Mouse (Mus musculus) CH12.LX (cell line): Measurements from ENCODE around the gene C1ql1. TPM values are rescaled to one million over a fixed set of nuclear protein-coding genes. Genes with fewer than 3 reads are reported as not detected.

Experiments used
- DNase-seq: peaks from one replicate; pipeline ENCODE4 v3.0.0-alpha.2; 2013; ENCODE audit errors: extremely low read depth
- H3K27ac ChIP-seq: 2 replicates; pipeline ENCODE4 v1.5.1; 2012; ENCODE audit warnings: low read depth, mild to moderate bottlenecking, control low read depth, moderate library complexity; ENCODE audit not compliant: insufficient read depth
- H3K27me3 ChIP-seq: replicated peaks from 2 replicates; pipeline ENCODE3; 2012; ENCODE audit warnings: inconsistent platforms
- H3K36me3 ChIP-seq, 2 experiments: replicated peaks in 1 of 2; 2 replicates each; pipeline versions ENCODE3 to v1.6.1; 2012; ENCODE audit warnings: inconsistent platforms in 1 of 2, low read length in 1 of 2, mild to moderate bottlenecking in 1 of 2, mixed read lengths in 1 of 2, moderate library complexity in 1 of 2; ENCODE audit not compliant: control insufficient read depth in 1 of 2, insufficient read depth in 1 of 2
- H3K4me1 ChIP-seq, 2 experiments: 2 replicates each; pipeline ENCODE4 v1.6.1; 2012; ENCODE audit warnings: inconsistent platforms in 1 of 2, moderate library complexity in 1 of 2; ENCODE audit not compliant: insufficient read depth in 2 of 2, control insufficient read depth in 1 of 2
- H3K4me2 ChIP-seq: 2 replicates; pipeline ENCODE4 v1.6.1; 2012; ENCODE audit warnings: low read depth, mild to moderate bottlenecking, control low read depth; ENCODE audit not compliant: poor library complexity, insufficient read depth, severe bottlenecking
- H3K4me3 ChIP-seq, 3 experiments: fragments of 150-350 bp in 1 of 3; sonication (generic) in 1 of 3; replicated peaks in 1 of 3; 2 replicates each; pipeline versions ENCODE3 to v1.5.1; 2011 to 2012; ENCODE audit warnings: low read depth in 2 of 3, low read length in 2 of 3, mild to moderate bottlenecking in 2 of 3, moderate library complexity in 2 of 3, control low read depth in 1 of 3, improper control_type of control experiment in 1 of 3, inconsistent platforms in 1 of 3, mixed read lengths in 1 of 3; ENCODE audit not compliant: poor library complexity in 1 of 3
- H3K79me2 ChIP-seq: replicated peaks from 2 replicates; pipeline ENCODE4 v1.6.1; 2012; ENCODE audit warnings: mild to moderate bottlenecking, moderate library complexity; ENCODE audit not compliant: control insufficient read depth, poor library complexity, insufficient read depth, severe bottlenecking; ENCODE audit errors: extremely low read depth
- H3K9ac ChIP-seq: 2 replicates; pipeline ENCODE4 v1.6.1; 2012; ENCODE audit warnings: low read depth, mild to moderate bottlenecking, control low read depth, moderate library complexity; ENCODE audit not compliant: insufficient read depth
- H3K9me3 ChIP-seq: replicated peaks from 2 replicates; pipeline ENCODE3; 2012; ENCODE audit warnings: low read length, inconsistent platforms, mixed read lengths
- BHLHE40 ChIP-seq: IDR thresholded peaks from 2 replicates; pipeline ENCODE4 v1.6.1; 2011; ENCODE audit warnings: mild to moderate bottlenecking, low read depth, low read length, improper control_type of control experiment
- CHD1 ChIP-seq: IDR thresholded peaks from 2 replicates; pipeline ENCODE4 v1.6.1; 2012; ENCODE audit warnings: low read depth, low read length, improper control_type of control experiment, inconsistent platforms
- CTCF ChIP-seq, 2 experiments: IDR thresholded peaks in 1 of 2; conservative IDR thresholded peaks in 1 of 2; 2 replicates each; pipeline ENCODE4 v1.5.1; 2011 to 2012; ENCODE audit warnings: low read depth in 2 of 2, low read length in 2 of 2, improper control_type of control experiment in 1 of 2, inconsistent platforms in 1 of 2, mild to moderate bottlenecking in 1 of 2, moderate library complexity in 1 of 2
- E2F4 ChIP-seq: IDR thresholded peaks from 2 replicates; pipeline ENCODE4 v1.6.1; 2011; ENCODE audit warnings: low read depth, low read length, improper control_type of control experiment; ENCODE audit not compliant: insufficient replicate concordance
- EP300 ChIP-seq: IDR thresholded peaks from 2 replicates; pipeline ENCODE4 v1.6.1; 2011; ENCODE audit warnings: low read length, improper control_type of control experiment
- HCFC1 ChIP-seq: IDR thresholded peaks from 2 replicates; pipeline ENCODE4 v1.6.1; 2012; ENCODE audit warnings: low read depth, mild to moderate bottlenecking, inconsistent platforms, low read length, improper control_type of control experiment
- IRF4 ChIP-seq: IDR thresholded peaks from 2 replicates; pipeline ENCODE4 v1.6.1; 2014; ENCODE audit warnings: low read depth, mild to moderate bottlenecking, inconsistent platforms, low read length, improper control_type of control experiment
- JUN ChIP-seq: IDR thresholded peaks from 2 replicates; pipeline ENCODE4 v1.6.1; 2011; ENCODE audit warnings: low read depth, mild to moderate bottlenecking, low read length, improper control_type of control experiment, moderate library complexity; ENCODE audit not compliant: insufficient read depth
- JUND ChIP-seq: conservative IDR thresholded peaks from 2 replicates; pipeline ENCODE4 v1.6.1; 2011; ENCODE audit warnings: low read depth, low read length, improper control_type of control experiment
- MAZ ChIP-seq: IDR thresholded peaks from 2 replicates; pipeline ENCODE4 v1.6.1; 2012; ENCODE audit warnings: low read depth, mild to moderate bottlenecking, inconsistent platforms, low read length, improper control_type of control experiment, moderate library complexity
- NELFE ChIP-seq: IDR thresholded peaks from 2 replicates; pipeline ENCODE4 v1.6.1; 2011; ENCODE audit warnings: low read depth, low read length, improper control_type of control experiment
- PAX5 ChIP-seq: IDR thresholded peaks from 2 replicates; pipeline ENCODE4 v1.6.1; 2012; ENCODE audit warnings: low read length, inconsistent platforms, mixed read lengths
- POLR2A ChIP-seq: IDR thresholded peaks from 2 replicates; pipeline ENCODE4 v1.6.1; 2011; ENCODE audit warnings: low read depth, mild to moderate bottlenecking, improper control_type of control experiment, low read length
- RAD21 ChIP-seq: IDR thresholded peaks from 2 replicates; pipeline ENCODE4 v1.6.1; 2011; ENCODE audit warnings: low read depth, mild to moderate bottlenecking, low read length, improper control_type of control experiment, moderate library complexity
- SIN3A ChIP-seq: IDR thresholded peaks from 2 replicates; pipeline ENCODE4 v1.6.1; 2012; ENCODE audit warnings: low read length, improper control_type of control experiment, inconsistent platforms
- TBP ChIP-seq: conservative IDR thresholded peaks from 2 replicates; pipeline ENCODE4 v1.6.1; 2011; ENCODE audit warnings: low read depth, low read length, improper control_type of control experiment
- UBTF ChIP-seq: IDR thresholded peaks from 2 replicates; pipeline ENCODE4 v1.6.1; 2012; ENCODE audit warnings: low read depth, mild to moderate bottlenecking, inconsistent platforms, low read length, improper control_type of control experiment, moderate library complexity
- ZNF384 ChIP-seq: IDR thresholded peaks from 2 replicates; pipeline ENCODE4 v1.6.1; 2012; ENCODE audit warnings: low read depth, low read length, improper control_type of control experiment, inconsistent platforms
- dilution Hi-C: fragments of 300-500 bp; cut with MboI; formaldehyde crosslinking; loops from 2 replicates; pipeline ENCODE4 v1.14.3; 2020; ENCODE audit warnings: low sequenced_read_pairs; ENCODE audit not compliant: extremely low pct_unique_long_range_greater_than_20kb, extremely low pct_ligation_motif_present
- in situ Hi-C: fragments of 300-500 bp; cut with MboI; formaldehyde crosslinking; loops from 3 replicates; pipeline ENCODE4 v1.14.3; 2019; ENCODE audit warnings: low sequenced_read_pairs, low pct_ligation_motif_present, low pct_unique_long_range_greater_than_20kb, mixed read lengths
- polyA plus RNA-seq: library from polyadenylated mRNA; unstranded; fragments of >175 nt; gene quantifications from 2 replicates; pipeline ENCODE4 v1.2.1, GENCODE M21; 2012; ENCODE audit warnings: low read depth; ENCODE audit not compliant: insufficient read length
- total RNA-seq, 2 experiments: library from RNA; depleted of rRNA; stranded (reverse); fragments of 300-350 nt in 1 of 2; fragments of >200 nt in 1 of 2; gene quantifications; 2 replicates each; pipeline ENCODE4 v1.2.3; 2012 to 2014

The C1ql1 gene
- total RNA-seq (2012; rRNA removed) (not detected in 2 replicates), total RNA-seq (2014; rRNA removed) (not detected in 2 replicates), polyA plus RNA-seq (not detected in 2 replicates)

- TF ChIP-seq CTCF (conservative IDR thresholded peaks at IDR 0.05 in 1 of 2, IDR thresholded peaks at IDR 0.05 in 1 of 2; ENCODE audit: low read depth in 2 of 2, low read length in 2 of 2) (no peak), E2F4 (no peak)
- DNase-seq, result no peak
- Histone ChIP-seq H3K27ac (no peak within 1 kb of the TSS), H3K9me3 (peaks cover 20% of the 10 kb centered on the region), H3K4me3 (no peak within 1 kb of the TSS), H3K79me2 (no peaks in the 10 kb centered on the region), H3K36me3 (no peaks in the 10 kb centered on the region), H3K9ac (no peak within 1 kb of the TSS), H3K27me3 (peaks cover 79% of the 10 kb centered on the region), H3K4me1 (peaks cover 2 to 8% of the 10 kb centered on the region in 2 experiments; a peak in 2 of 4 replicates), H3K4me2 (no peak within 1 kb of the TSS)
- dilution Hi-C loops (no loop called here), in situ Hi-C loops (no loop called here)
These were observed at the start of gene C1ql1 for GRCm38 (mm10) chr11:102946265-102946991. C1ql1 (minus strand) TSS chr11:102946688.

DNA sequence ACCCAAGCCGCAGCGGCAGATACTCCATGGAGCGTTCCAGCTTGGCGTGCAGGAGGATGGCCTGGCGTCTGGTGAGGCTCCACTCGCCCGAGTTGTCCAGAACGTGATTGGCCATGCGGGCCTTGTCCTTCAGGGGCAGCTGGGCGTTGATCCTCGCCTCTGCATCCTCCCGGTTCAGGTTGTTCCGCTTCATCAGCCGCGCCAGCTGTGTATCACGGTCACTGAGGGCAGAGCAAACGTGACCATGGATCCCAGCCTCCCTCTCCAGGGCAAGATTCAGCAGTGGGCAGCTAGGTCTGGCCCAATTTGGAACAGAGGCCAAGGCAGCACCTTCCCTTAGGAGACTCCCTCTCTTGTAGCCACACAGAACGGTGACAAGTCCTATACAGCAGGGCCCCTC is 48.5 kb upstream of the C1ql1 start:
- Histone ChIP-seq H3K4me3 (no peak overlapping the region), H3K4me2 (no peak overlapping the region), H3K36me3 (peaks cover 59 to 67% of the 10 kb centered on the region in 2 experiments), H3K9me3 (no peaks in the 10 kb centered on the region), H3K4me1 (no peaks in the 10 kb centered on the region), H3K79me2 (no peaks in the 10 kb centered on the region), H3K9ac (no peak overlapping the region), H3K27ac (no peak overlapping the region), H3K27me3 (peaks cover 2% of the 10 kb centered on the region)
- in situ Hi-C loops, result loop anchor here (5.0 kb wide), 1 partner anchor 98 kb away; no protein-coding TSS in a partner anchor
- TF ChIP-seq SIN3A, result no peak
- TF ChIP-seq CTCF (conservative IDR thresholded peaks at IDR 0.05 in 1 of 2, IDR thresholded peaks at IDR 0.05 in 1 of 2; ENCODE audit: low read depth in 2 of 2, low read length in 2 of 2), result no peak
- TF ChIP-seq PAX5, result no peak
- no peak for TF ChIP-seq HCFC1
- no peak for TF ChIP-seq MAZ
- no peak for TF ChIP-seq TBP
- no peak for TF ChIP-seq POLR2A
- TF ChIP-seq UBTF, result no peak
- no peak for TF ChIP-seq IRF4
- no peak for TF ChIP-seq BHLHE40
- TF ChIP-seq JUN, result no peak
- no peak for TF ChIP-seq NELFE
- TF ChIP-seq RAD21, result no peak
- no peak for TF ChIP-seq ZNF384
- no peak for TF ChIP-seq EP300
- no peak for TF ChIP-seq JUND
- TF ChIP-seq CHD1, result no peak
- no peak for DNase-seq
- dilution Hi-C loops, result no loop called here
